Mouse (Mus musculus) spleen, adult 2 months (tissue): ENCODE results near the gene Mllt1. TPM values are rescaled to one million over a fixed set of nuclear protein-coding genes. Genes with fewer than 3 reads are reported as not detected.
A peak's percentile ranks its signal among the peaks of the same experiment; 100 is the strongest.

Experiments used
- DNase-seq, 2 experiments: peaks; one replicate each; pipeline versions ENCODE4 v3.0.0 to v3.0.0-alpha.2; 2012 to 2021; ENCODE audit warnings: low spot score in 2 of 2, low read depth in 1 of 2
- H3K27ac ChIP-seq: fragments of 200-500 bp; 2 replicates; pipeline ENCODE4 v1.5.1; 2012; ENCODE audit warnings: low read length, inconsistent platforms; ENCODE audit not compliant: insufficient read depth
- H3K27me3 ChIP-seq: fragments of 200-500 bp; 2 replicates; pipeline ENCODE4 v1.6.1; 2012; ENCODE audit warnings: mild to moderate bottlenecking, moderate library complexity, low read length, inconsistent platforms; ENCODE audit not compliant: control insufficient read depth, insufficient read depth
- H3K36me3 ChIP-seq: fragments of 200-500 bp; 2 replicates; pipeline ENCODE4 v1.6.1; 2012; ENCODE audit warnings: mild to moderate bottlenecking, low read length, inconsistent platforms; ENCODE audit not compliant: control insufficient read depth, insufficient read depth
- H3K4me1 ChIP-seq: fragments of 200-500 bp; 2 replicates; pipeline ENCODE4 v1.6.1; 2011; ENCODE audit warnings: inconsistent platforms; ENCODE audit not compliant: control insufficient read depth, insufficient read depth, insufficient read length
- H3K4me3 ChIP-seq: fragments of 200-500 bp; 2 replicates; pipeline ENCODE4 v1.5.1; 2011; ENCODE audit warnings: mild to moderate bottlenecking, inconsistent platforms; ENCODE audit not compliant: insufficient read depth, insufficient read length; ENCODE audit errors: extremely low read depth
- CTCF ChIP-seq: fragments of 200-500 bp; IDR thresholded peaks from 2 replicates; pipeline ENCODE4 v1.5.1; 2011; ENCODE audit warnings: mild to moderate bottlenecking, inconsistent platforms; ENCODE audit not compliant: insufficient read depth, insufficient read length, insufficient replicate concordance; ENCODE audit errors: extremely low read depth
- POLR2A ChIP-seq: fragments of 200-500 bp; IDR thresholded peaks from 2 replicates; pipeline ENCODE4 v1.6.1; 2011; ENCODE audit warnings: low read depth, low read length, inconsistent platforms
- WGBS: fragments of 180-500 bp; shearing (Covaris S2); methylation state at CpG from one replicate; pipeline ENCODE4 v1.1.7; 2018; 5-methylcytosine and 5-hydroxymethylcytosine counted together
- polyA plus RNA-seq: library from polyadenylated mRNA; depleted of rRNA; stranded (reverse); fragments of >200 nt; gene quantifications from 2 replicates; pipeline ENCODE4 v1.2.3, GENCODE M21; 2012

Mllt1 gene
- polyA plus RNA-seq, 1 experiment: 36.2 TPM

DNA sequence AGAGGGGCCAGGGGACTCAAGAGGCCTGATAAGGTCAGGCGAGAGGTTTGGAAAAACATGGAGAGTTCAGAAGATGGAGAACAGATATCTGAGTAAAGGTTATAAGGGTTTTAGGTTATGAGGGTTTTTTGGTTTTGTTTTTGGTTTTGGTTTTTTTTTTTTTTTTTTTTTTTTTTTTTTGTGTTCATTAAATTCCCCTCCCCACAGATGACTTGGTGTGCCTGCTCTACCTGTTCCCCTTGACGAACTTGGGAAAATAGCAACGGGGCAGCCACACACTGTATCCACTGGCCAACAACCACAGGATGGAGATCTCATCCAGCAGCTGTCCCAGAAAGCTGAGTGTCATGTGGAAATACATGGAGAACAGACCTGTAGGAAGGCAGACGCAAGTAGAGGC lies 23.5 kb upstream of the Mllt1 start:
- no peaks in the 10 kb centered on the region for H3K27me3 ChIP-seq
- WGBS: 90% methylated on average over 4 of the region's 4 CpGs
- no peak for DNase-seq
- TF ChIP-seq CTCF (no peak), POLR2A (no peak)
- H3K27ac ChIP-seq: no peak overlapping the region
- 0 out of 2 replicates have a peak, but pooled peaks cover 3% of the 10 kb centered on the region for H3K4me1 ChIP-seq
- H3K36me3 ChIP-seq: no peaks in the 10 kb centered on the region
- H3K4me3 ChIP-seq: no peak overlapping the region

DNA sequence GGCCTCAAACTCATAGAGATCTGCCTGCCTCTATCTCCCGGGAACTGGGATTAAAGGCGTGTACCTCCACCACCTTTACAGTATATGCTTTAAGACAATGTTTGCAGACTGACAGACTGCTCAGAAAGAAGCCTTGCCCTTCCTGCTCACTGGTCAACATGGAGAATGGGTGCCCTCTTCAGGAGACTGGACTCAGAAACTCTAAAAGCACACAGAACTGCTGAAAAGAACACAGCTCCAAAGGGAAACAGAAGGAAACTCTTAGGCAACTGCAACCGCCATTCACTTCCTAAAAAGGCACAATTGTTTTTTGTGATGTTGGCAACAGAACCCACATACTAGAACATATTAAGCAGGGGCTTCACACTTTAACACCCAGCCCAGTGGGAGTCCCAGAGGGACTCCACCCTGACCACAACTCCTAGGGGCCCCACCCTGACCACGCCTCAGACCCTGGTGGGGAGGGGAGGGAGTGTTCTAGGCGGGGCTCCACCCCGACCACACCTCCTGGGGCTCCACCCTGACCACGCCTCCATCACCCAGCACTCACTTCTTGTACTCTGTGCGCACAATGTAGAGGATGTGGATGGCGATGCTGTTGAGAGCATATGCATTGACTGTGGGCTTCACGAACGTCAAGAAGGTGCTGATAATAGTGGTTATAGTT lies 22.7 kb upstream of the Mllt1 start:
- H3K27me3 ChIP-seq: no peaks in the 10 kb centered on the region
- H3K4me3 ChIP-seq: no peak overlapping the region
- peak; percentile 66 to 74 for DNase-seq
- 0 out of 2 replicates have a peak, but pooled peaks cover 3% of the 10 kb centered on the region for H3K4me1 ChIP-seq
- no peaks in the 10 kb centered on the region for H3K36me3 ChIP-seq
- no peak for TF ChIP-seq POLR2A
- TF ChIP-seq CTCF: no peak
- WGBS: 8% methylated on average over 11 of the region's 11 CpGs
- H3K27ac ChIP-seq: peak overlapping the region; percentile 33; the same call in 1 of the 2 replicates

DNA sequence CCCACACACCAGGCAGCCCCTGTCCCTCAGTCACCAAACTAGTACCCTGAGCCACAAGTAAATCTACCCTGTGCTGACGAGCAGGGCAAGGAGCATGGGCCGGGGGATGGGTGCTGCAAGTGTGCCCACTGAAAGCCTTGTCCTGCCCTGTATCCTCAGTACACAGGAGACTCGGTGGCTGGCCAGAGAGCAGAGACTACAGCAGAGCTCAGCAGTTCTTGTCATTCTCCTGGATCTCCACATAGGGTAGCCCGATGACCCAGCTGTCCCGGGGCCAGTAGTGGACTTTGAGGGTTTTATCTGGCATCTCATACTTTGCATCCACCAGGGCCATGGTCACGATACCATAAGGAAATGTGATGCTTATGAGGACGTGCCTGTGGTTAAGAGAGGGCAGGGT lies 19.7 kb upstream of the Mllt1 start:
- DNase-seq: no peak
- no peak overlapping the region for H3K4me3 ChIP-seq
- H3K27ac ChIP-seq: no peak overlapping the region
- H3K4me1 ChIP-seq: 0 out of 2 replicates have a peak, but pooled peaks cover 3% of the 10 kb centered on the region
- 73% methylated on average over 7 of the region's 7 CpGs for WGBS
- H3K36me3 ChIP-seq: no peaks in the 10 kb centered on the region
- no peaks in the 10 kb centered on the region for H3K27me3 ChIP-seq
- TF ChIP-seq POLR2A: no peak
- no peak for TF ChIP-seq CTCF

DNA sequence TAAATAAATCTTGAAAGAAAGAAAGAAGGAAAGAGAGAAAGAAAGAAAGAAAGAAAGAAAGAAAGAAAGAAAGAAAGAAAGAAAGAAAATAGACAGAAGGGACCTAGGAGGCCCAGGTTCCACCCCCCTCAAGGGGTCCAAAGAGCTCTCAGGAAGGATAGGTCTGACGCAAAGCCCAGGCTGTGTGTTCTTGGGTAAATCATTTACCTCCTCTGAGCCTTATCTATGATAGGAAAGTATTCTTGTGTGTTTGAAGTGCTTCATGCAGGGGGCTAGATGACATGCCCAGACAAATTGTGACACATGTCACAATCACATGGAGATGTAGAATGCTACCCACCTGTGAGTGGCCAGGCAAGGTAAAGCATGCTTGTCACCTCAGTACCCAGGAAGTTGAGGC lies 17.4 kb upstream of the Mllt1 start:
- Histone ChIP-seq H3K36me3 (no peaks in the 10 kb centered on the region), H3K4me3 (no peak overlapping the region), H3K27ac (no peak overlapping the region), H3K27me3 (no peaks in the 10 kb centered on the region), H3K4me1 (no peaks in the 10 kb centered on the region)
- DNase-seq: no peak
- TF ChIP-seq CTCF (no peak), POLR2A (no peak)
- 92% methylated on average over 1 of the region's 1 CpGs for WGBS

DNA sequence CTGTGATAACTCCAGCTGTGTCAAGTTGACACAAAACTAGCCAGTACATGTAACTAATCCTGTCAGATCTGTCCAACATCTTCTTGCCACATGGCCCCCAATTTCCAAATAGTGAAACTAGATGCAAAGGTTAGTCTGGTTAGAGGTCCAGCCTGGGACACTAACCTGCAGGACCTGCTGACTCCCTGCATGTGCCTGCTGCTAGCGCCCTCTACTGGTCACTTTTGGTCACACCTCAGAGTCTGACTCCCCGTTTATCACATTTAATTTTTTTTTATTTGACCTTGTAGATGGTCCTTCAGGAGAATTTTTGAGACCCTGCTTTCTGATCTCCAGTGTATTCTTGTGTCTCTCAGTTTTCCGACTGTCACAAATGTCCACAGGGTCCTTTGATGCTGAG lies 15.7 kb upstream of the Mllt1 start:
- H3K4me1 ChIP-seq: no peaks in the 10 kb centered on the region
- peak; percentile 44 to 64 for DNase-seq
- H3K27me3 ChIP-seq: no peaks in the 10 kb centered on the region
- TF ChIP-seq CTCF (peak; percentile 85; the same call in 1 of the 2 replicates), POLR2A (no peak)
- H3K4me3 ChIP-seq: no peak overlapping the region
- H3K27ac ChIP-seq: no peak overlapping the region
- no peaks in the 10 kb centered on the region for H3K36me3 ChIP-seq
- WGBS: 38% methylated on average over 3 of the region's 3 CpGs

DNA sequence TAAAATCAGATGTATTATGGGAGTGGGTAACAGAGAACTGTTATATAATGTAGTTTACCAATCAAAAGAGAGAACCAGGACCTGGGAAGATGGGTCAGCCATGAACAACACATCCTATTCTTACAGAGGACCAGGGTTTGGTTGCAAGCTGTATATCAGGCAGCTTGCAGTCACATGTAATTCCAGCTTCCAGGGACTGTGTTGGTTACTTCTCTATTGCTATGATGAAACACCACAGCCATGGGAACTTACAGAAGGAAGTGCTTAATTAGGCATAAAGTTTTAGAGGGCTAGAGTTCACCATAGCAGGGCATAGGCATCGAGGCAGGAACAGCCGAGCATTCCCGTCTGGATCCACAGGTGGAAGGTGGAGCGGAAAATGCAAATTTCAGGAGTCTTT lies 3.5 kb upstream of the Mllt1 start:
- Histone ChIP-seq H3K36me3 (no peaks in the 10 kb centered on the region), H3K27ac (no peak overlapping the region), H3K4me1 (peaks cover 3% of the 10 kb centered on the region; the same call in 1 of the 2 replicates), H3K4me3 (no peak overlapping the region), H3K27me3 (no peaks in the 10 kb centered on the region; the same call in 1 of the 2 replicates)
- 85% methylated on average over 4 of the region's 4 CpGs for WGBS
- no peak for TF ChIP-seq CTCF
- TF ChIP-seq POLR2A: no peak
- no peak for DNase-seq

DNA sequence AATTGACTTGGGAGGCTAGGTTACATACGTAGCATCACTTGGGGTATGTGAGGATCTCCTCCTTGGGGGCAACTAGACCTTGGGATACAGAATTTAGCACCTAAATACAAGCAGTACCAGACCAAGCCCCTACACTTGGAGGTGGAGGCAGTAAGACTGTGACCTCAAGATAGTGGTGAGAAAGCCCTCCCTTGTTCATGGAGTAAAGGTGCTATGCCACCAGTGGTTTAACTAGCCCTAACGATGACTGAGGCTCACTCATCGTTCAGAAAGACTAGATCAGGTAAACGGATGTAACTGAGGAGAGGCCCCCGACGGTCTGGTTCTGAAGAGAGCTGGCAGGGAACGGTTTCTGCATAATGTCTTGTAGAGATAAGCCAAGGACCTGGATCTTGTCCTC lies 1.5 kb upstream of the Mllt1 start:
- WGBS: 91% methylated on average over 7 of the region's 7 CpGs
- Histone ChIP-seq H3K27ac (no peak overlapping the region), H3K36me3 (no peaks in the 10 kb centered on the region), H3K4me3 (no peak overlapping the region), H3K4me1 (peaks cover 3% of the 10 kb centered on the region; the same call in 1 of the 2 replicates), H3K27me3 (no peaks in the 10 kb centered on the region; the same call in 1 of the 2 replicates)
- no peak for DNase-seq
- TF ChIP-seq POLR2A (no peak), CTCF (no peak)
